ENCODE assay signal across 9 mouse cellular contexts in genomic region chr9:63803181-63803591, GRCm38 (mm10). TPM values are rescaled to one million over a fixed set of nuclear protein-coding genes. Genes with fewer than 3 reads are reported as not detected.
DNase-seq lines count a peak whose midpoint lies in the region; ATAC-seq and TF ChIP-seq lines count a peak whose summit lies in the region.
"Had no signal": no experiment of that assay in that cellular context is flagged by ENCODE, and none has a peak within 500 bp of the region (broad histone marks: within the 10 kb centered on the region; RNA-seq: fewer than 3 reads in every experiment).

No protein-coding gene starts in this region.

- no peak overlapping the region for H3K4me3 ChIP-seq in heart, postnatal 0 days (ENCODE audit: low read depth, low read length)
- H3K4me3 ChIP-seq in limb, embryonic 13.5 days: no peak overlapping the region
- no peak overlapping the region for H3K4me3 ChIP-seq in cerebellum, adult 2 months (replicated peaks; ENCODE audit: insufficient read depth, low read depth, low read length)
- H3K4me3 ChIP-seq: neural tube, embryonic 13.5 days had no signal

- no peaks in the 10 kb centered on the region for H3K9me3 ChIP-seq in heart, postnatal 0 days (replicated peaks; ENCODE audit: control insufficient read depth, low read length)
- H3K9me3 ChIP-seq in limb, embryonic 13.5 days: no peaks in the 10 kb centered on the region
- H3K9me3 ChIP-seq: neural tube, embryonic 13.5 days had no signal

- H3K9ac ChIP-seq in heart, postnatal 0 days (replicated peaks; ENCODE audit: low read depth, low read length): no peak overlapping the region
- no peak overlapping the region for H3K9ac ChIP-seq in limb, embryonic 13.5 days
- H3K9ac ChIP-seq: neural tube, embryonic 13.5 days had no signal

- peak; percentile 68 for ATAC-seq in heart, postnatal 0 days (ENCODE audit: insufficient read depth, low read depth)
- ATAC-seq in limb, embryonic 13.5 days (ENCODE audit: low FRiP score, low read depth): peak; percentile 34; the same call in 1 of the 2 replicates

- 14% methylated on average over 8 of the region's 8 CpGs for WGBS in heart, postnatal 0 days
- 5% methylated on average over 8 of the region's 8 CpGs for WGBS in limb, embryonic 13.5 days
- 24% methylated on average over 8 of the region's 8 CpGs for WGBS in cerebellum, adult 2 months

- no peak for TF ChIP-seq POLR2A in cerebellum, adult 2 months (IDR thresholded peaks at IDR 0.05; ENCODE audit: borderline replicate concordance, insufficient read depth, low read length)

- no peak overlapping the region for H3K27ac ChIP-seq in heart, postnatal 0 days (ENCODE audit: low read depth)
- H3K27ac ChIP-seq in limb, embryonic 13.5 days: peak overlapping the region; percentile 39; the same call in 1 of the 2 replicates
- no peak overlapping the region for H3K27ac ChIP-seq in cerebellum, adult 2 months (ENCODE audit: insufficient read depth, low read length)
- H3K27ac ChIP-seq: neural tube, embryonic 13.5 days had no signal

- no peaks in the 10 kb centered on the region for H3K36me3 ChIP-seq in heart, postnatal 0 days (replicated peaks; ENCODE audit: control insufficient read depth, insufficient read depth, low read length)
- H3K36me3 ChIP-seq in limb, embryonic 13.5 days: no peaks in the 10 kb centered on the region
- H3K36me3 ChIP-seq: neural tube, embryonic 13.5 days had no signal

- no peak for TF ChIP-seq CTCF in heart, postnatal 0 days (IDR thresholded peaks at IDR 0.05; ENCODE audit: low read depth)
- no peak for TF ChIP-seq CTCF in cerebellum, adult 2 months (IDR thresholded peaks at IDR 0.05; ENCODE audit: borderline replicate concordance, insufficient read depth, low read depth, low read length)

- peaks cover 7% of the 10 kb centered on the region for H3K4me1 ChIP-seq in heart, postnatal 0 days (ENCODE audit: control insufficient read depth, insufficient read depth)
- peaks cover 32% of the 10 kb centered on the region for H3K4me1 ChIP-seq in limb, embryonic 13.5 days
- no peaks in the 10 kb centered on the region for H3K4me1 ChIP-seq in cerebellum, adult 2 months (ENCODE audit: control insufficient read depth, insufficient read depth, low read length)

- no peak overlapping the region for H3K4me2 ChIP-seq in heart, postnatal 0 days (ENCODE audit: low read depth, low read length)
- H3K4me2 ChIP-seq in limb, embryonic 13.5 days (replicated peaks): peak overlapping the region; percentile 40
- H3K4me2 ChIP-seq: neural tube, embryonic 13.5 days had no signal

- no peak for TF ChIP-seq EP300 in heart, postnatal 0 days (IDR thresholded peaks at IDR 0.05; ENCODE audit: low read depth)

- no peaks in the 10 kb centered on the region for H3K27me3 ChIP-seq in heart, postnatal 0 days (ENCODE audit: control insufficient read depth, insufficient read depth, low read length)
- no peaks in the 10 kb centered on the region for H3K27me3 ChIP-seq in limb, embryonic 13.5 days
- H3K27me3 ChIP-seq in cerebellum, adult 2 months (ENCODE audit: control insufficient read depth, insufficient read depth, low read length): no peaks in the 10 kb centered on the region
- H3K27me3 ChIP-seq: neural tube, embryonic 13.5 days had no signal

- peak; percentile 35 for DNase-seq in adrenal gland, postnatal 10 days
- DNase-seq in adrenal gland, adult 18-20 months (ENCODE audit: low spot score in 2 of 2): no peak
- peak; percentile 56 for DNase-seq in MN1 (ENCODE audit: low spot score)
- peak; percentile 46 for DNase-seq in heart, postnatal 0 days (ENCODE audit: low spot score)
- DNase-seq in cerebellum, adult 2 months: no peak
- no peak for DNase-seq in left cerebral cortex, adult 8-10 months (ENCODE audit: low spot score in 2 of 2)
- DNase-seq in B cell, adult 2 months: no peak

RNA-seq across cellular contexts. Expression of gene Smad3, which starts 45.4 kb away (rescaled TPM):
- 10 to 100 TPM; 24.4 to 31.8 TPM for total RNA-seq in adrenal gland, postnatal 10 days (2021)
- total RNA-seq in adrenal gland, adult 18-20 months (2021): 10 to 100 TPM; 24.6 to 25.2 TPM
- total RNA-seq in heart, postnatal 0 days (2014; rRNA removed; ENCODE audit: low replicate concordance): 25.9 and 30.2 TPM in 2 replicates
- polyA plus RNA-seq in heart, postnatal 0 days (2015; fragmentation: Nextera tagmentation; extraction: Ambion mirVana): 6.0 and 6.4 TPM in 2 replicates
- 33.8 and 34.8 TPM in 2 replicates for polyA plus RNA-seq in limb, embryonic 13.5 days (2015; fragmentation: Nextera tagmentation; extraction: Ambion mirVana)
- 19.9 and 28.2 TPM in 2 replicates for polyA plus RNA-seq in cerebellum, adult 2 months (2012; rRNA removed)
- 10 to 100 TPM; 52.3 to 57.3 (median 56.8) TPM for total RNA-seq in left cerebral cortex, adult 8-10 months (2022)

Comparison
In these comparisons a context has a peak if more than half of its experiments do, and no peak if none do; other contexts are left out.
1. DNase-seq: peak in adrenal gland, postnatal 10 days (single experiment), MN1 (single experiment) and heart, postnatal 0 days (single experiment); none in adrenal gland, adult 18-20 months (0 of 2), cerebellum, adult 2 months (0 of 2), left cerebral cortex, adult 8-10 months (0 of 2) and B cell, adult 2 months (0 of 2).